Mouse (Mus musculus) spleen, postnatal 0 days (tissue): Measurements from ENCODE around the gene Olfr282. TPM values are rescaled to one million over a fixed set of nuclear protein-coding genes. Genes with fewer than 3 reads are reported as not detected.

Experiments
- polyA plus RNA-seq: library from polyadenylated mRNA; unstranded; fragments of >200 nt; fragmentation: Nextera tagmentation; extraction: Ambion mirVana; gene quantifications from 2 replicates; pipeline ENCODE4 v1.2.1, GENCODE M21; 2015

The Olfr282 gene
- polyA plus RNA-seq, result not detected in 2 replicates

DNA sequence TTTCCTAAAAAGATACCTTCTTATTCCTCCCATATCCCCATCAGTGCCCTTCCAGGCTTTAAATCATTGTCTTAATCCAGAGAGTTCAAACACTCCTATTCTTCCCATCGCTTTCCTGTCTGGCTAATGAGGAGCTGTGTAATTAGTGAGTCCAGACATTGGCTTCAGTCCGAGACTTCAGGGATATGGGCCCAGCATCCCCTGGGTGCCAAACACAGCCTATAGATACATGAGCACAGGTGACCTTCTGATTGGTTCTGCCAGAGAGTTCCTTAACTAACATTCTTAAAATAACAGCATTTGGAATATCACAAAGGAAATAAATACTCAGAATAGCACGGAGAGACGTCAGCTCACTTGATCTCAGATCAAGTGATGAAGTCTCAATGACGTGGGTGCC, at the start of gene Olfr282:
Gene Olfr282, plus strand, starts transcription at position 301 of the 400 bp plus-strand sequence.

DNA sequence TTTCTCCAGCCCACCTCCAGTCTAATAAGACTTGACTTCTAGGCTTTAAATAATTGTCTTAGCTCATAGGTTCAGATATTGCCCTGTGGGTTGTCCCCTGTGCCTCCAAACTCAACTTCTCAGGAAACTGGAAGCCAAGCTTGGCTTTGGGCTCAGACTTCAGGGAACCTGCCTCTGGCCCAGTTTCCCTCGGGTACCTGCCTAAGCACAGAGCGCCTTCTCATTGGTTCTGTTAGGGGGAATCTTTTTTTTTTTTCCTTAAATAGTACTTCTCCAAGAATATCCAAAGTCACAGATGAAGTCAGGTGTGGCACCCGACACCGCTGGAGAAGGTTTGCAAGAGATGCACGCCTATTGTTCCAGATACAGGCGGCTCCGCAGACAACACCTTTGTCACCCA, 21.3 kb downstream of the Olfr282 start, which contains the start of gene Olfr281:
Gene Olfr281, plus strand, starts transcription at position 301 of the 400 bp plus-strand sequence.

DNA sequence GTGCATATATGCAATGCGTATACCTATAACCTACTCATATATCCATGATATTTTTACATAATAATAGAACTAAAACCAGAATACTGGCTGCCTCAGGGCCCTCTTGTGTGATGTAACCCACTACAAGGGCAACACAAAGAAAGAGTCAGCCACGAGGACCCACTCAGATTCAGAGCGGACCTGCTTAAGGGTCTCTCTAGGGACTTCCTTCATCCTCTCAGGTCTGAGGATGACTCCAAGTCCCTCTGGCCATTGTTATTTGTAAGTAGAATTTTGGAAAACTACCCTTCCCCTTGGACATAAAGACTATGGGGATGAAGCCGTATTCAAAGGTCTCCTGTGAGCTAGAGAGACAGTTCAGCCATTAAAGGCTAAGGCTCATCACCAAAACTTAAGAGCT, 38.6 kb downstream of the Olfr282 start, which contains the start of gene OR5BS1P:
Gene OR5BS1P, plus strand, starts transcription at position 301 of the 400 bp plus-strand sequence.

DNA sequence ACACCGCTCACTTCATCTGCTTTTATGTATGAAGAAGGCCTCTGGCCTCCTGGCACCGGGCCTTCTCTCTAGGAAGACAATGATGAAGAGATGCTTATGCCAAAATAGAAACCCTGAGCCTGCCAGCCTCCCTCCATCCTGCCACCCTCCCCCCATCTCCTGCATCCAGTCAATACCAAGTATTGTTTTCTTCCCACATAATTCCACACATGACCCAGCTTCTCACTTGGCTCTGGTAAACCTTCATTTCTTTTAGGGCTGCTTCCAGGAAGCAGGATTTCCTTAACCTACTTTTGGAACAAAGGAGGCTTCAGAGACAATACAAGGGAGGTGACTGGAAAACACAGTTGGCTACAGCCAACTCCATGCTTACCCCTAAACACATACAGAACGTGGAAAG, 51.7 kb downstream of the Olfr282 start, which contains the start of gene Lalba:
Gene Lalba, minus strand, starts transcription at position 21 of the 400 bp plus-strand sequence.

Other genes starting within 250 kb of the Olfr282 start
- not detected in 2 replicates for gene Olfr288, start 235.7 kb upstream of the Olfr282 start, polyA plus RNA-seq
- gene Gm44579, start 210.2 kb upstream of the Olfr282 start, polyA plus RNA-seq, result not detected in 2 replicates
- not detected in 2 replicates for gene Olfr287, start 210.2 kb upstream of the Olfr282 start, polyA plus RNA-seq
- gene Olfr286, start 196.8 kb upstream of the Olfr282 start, polyA plus RNA-seq, result not detected in 2 replicates
- not detected in 2 replicates for gene H1fnt, start 173.9 kb upstream of the Olfr282 start, polyA plus RNA-seq
- 0.10 and 0.13 TPM in 2 replicates for gene Zfp641, start 135.1 kb upstream of the Olfr282 start, polyA plus RNA-seq
- gene Olfr285, start 113.9 kb upstream of the Olfr282 start, polyA plus RNA-seq, result not detected in 2 replicates
- not detected in 2 replicates for gene Olfr284, start 90.2 kb upstream of the Olfr282 start, polyA plus RNA-seq
- not detected in 2 replicates for gene Olfr283, start 50.3 kb upstream of the Olfr282 start, polyA plus RNA-seq
- gene Olfr281, start 21.4 kb downstream of the Olfr282 start, polyA plus RNA-seq, result not detected in 2 replicates
- gene OR5BS1P, start 38.7 kb downstream of the Olfr282 start, polyA plus RNA-seq, result not detected in 2 replicates
- gene Lalba, start 51.5 kb downstream of the Olfr282 start, polyA plus RNA-seq, result 0.26 and 0.63 TPM in 2 replicates
- not detected in 2 replicates for gene Olfr279, start 61.2 kb downstream of the Olfr282 start, polyA plus RNA-seq
- 50.7 and 51.7 TPM in 2 replicates for gene Kansl2, start 103.0 kb downstream of the Olfr282 start, polyA plus RNA-seq
- 35.3 and 37.5 TPM in 2 replicates for gene Ccnt1, start 139.7 kb downstream of the Olfr282 start, polyA plus RNA-seq
- 0.25 TPM in 1 of 2 replicates, not detected in the other for gene 4930415O20Rik, start 139.8 kb downstream of the Olfr282 start, polyA plus RNA-seq
- 10.8 and 11.4 TPM in 2 replicates for gene Adcy6, start 178.9 kb downstream of the Olfr282 start, polyA plus RNA-seq
- gene Cacnb3, start 199.6 kb downstream of the Olfr282 start, polyA plus RNA-seq, result 2.7 and 5.0 TPM in 2 replicates
- gene Ddx23, start 231.7 kb downstream of the Olfr282 start, polyA plus RNA-seq, result 17.7 and 19.2 TPM in 2 replicates
- 2.0 and 4.0 TPM in 2 replicates for gene Rnd1, start 246.2 kb downstream of the Olfr282 start, polyA plus RNA-seq